Mouse (Mus musculus) small intestine, adult 2 months (tissue): ENCODE measurements around the gene Krtap7-1. TPM values are rescaled to one million over a fixed set of nuclear protein-coding genes. Genes with fewer than 3 reads are reported as not detected.

Experiments
- H3K27ac ChIP-seq: fragments of 200-500 bp; 2 replicates; pipeline ENCODE4 v1.5.1; 2012; ENCODE audit warnings: low read depth, low read length, control low read depth, inconsistent platforms; ENCODE audit not compliant: insufficient read depth
- H3K27me3 ChIP-seq: fragments of 200-500 bp; 2 replicates; pipeline ENCODE4 v1.6.1; 2012; ENCODE audit warnings: mild to moderate bottlenecking, moderate library complexity, low read length, inconsistent platforms; ENCODE audit not compliant: control insufficient read depth, insufficient read depth
- H3K36me3 ChIP-seq: fragments of 200-500 bp; 2 replicates; pipeline ENCODE4 v1.6.1; 2012; ENCODE audit warnings: mild to moderate bottlenecking, low read length, control low read depth, inconsistent platforms; ENCODE audit not compliant: control insufficient read depth, insufficient read depth
- H3K4me1 ChIP-seq: fragments of 200-500 bp; 2 replicates; pipeline ENCODE4 v1.6.1; 2012; ENCODE audit warnings: low read length, inconsistent platforms, mixed read lengths; ENCODE audit not compliant: control insufficient read depth, insufficient read depth, insufficient read length
- H3K4me3 ChIP-seq: fragments of 200-500 bp; 2 replicates; pipeline ENCODE4 v1.5.1; 2012; ENCODE audit warnings: low read depth, mild to moderate bottlenecking, control low read depth, inconsistent platforms, low read length, moderate library complexity
- CTCF ChIP-seq: fragments of 200-500 bp; IDR thresholded peaks from 2 replicates; pipeline ENCODE4 v1.5.1; 2012; ENCODE audit warnings: low read depth, mild to moderate bottlenecking, control low read depth, inconsistent platforms, low read length, moderate library complexity, mixed read lengths; ENCODE audit not compliant: insufficient replicate concordance, insufficient read length; ENCODE audit errors: extremely low read depth
- POLR2A ChIP-seq: fragments of 200-500 bp; IDR thresholded peaks from 2 replicates; pipeline ENCODE4 v1.6.1; 2012; ENCODE audit warnings: low read depth, mild to moderate bottlenecking, control low read depth, inconsistent platforms, low read length, moderate library complexity
- WGBS: fragments of 180-500 bp; shearing (Covaris S2); methylation state at CpG from one replicate; pipeline ENCODE4 v1.1.7; 2018; 5-methylcytosine and 5-hydroxymethylcytosine counted together
- polyA plus RNA-seq: library from polyadenylated mRNA; depleted of rRNA; stranded (reverse); fragments of >200 nt; gene quantifications from 2 replicates; pipeline ENCODE4 v1.2.3, GENCODE M21; 2012; rRNA removed

Krtap7-1 gene
- polyA plus RNA-seq, 1 experiment = not detected

DNA sequence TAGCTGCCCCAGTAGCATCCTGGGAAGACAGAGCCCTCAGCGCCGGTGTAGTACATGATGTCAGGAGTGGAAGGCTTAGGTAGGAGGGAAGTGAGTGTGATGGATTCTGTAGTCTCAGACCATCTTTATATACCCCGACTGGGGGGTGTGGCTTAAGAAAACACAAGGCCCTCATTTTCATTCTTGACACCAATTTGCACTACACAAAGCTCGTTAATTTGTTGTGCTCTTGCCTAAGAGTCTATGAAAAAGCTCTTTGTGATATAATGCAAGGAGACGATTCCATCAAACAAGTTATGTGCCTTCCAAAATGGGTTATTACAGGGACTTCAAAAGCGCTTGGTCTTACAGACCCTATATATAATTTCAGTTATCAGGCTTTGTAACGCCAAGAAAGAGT, 20.3 kb downstream of the Krtap7-1 start, which contains the start of gene Krtap8-1:
Gene Krtap8-1 (minus strand): TSS at position 101 of the 400 bp plus-strand sequence.
- TF ChIP-seq POLR2A (no peak), CTCF (no peak)
- Histone ChIP-seq H3K4me3 (no peak within 1 kb of the TSS), H3K27ac (no peak within 1 kb of the TSS), H3K36me3 (no peaks in the 10 kb centered on the region), H3K27me3 (no peaks in the 10 kb centered on the region), H3K4me1 (no peaks in the 10 kb centered on the region)
- WGBS = 81% methylated on average over 7 of the region's 7 CpGs

DNA sequence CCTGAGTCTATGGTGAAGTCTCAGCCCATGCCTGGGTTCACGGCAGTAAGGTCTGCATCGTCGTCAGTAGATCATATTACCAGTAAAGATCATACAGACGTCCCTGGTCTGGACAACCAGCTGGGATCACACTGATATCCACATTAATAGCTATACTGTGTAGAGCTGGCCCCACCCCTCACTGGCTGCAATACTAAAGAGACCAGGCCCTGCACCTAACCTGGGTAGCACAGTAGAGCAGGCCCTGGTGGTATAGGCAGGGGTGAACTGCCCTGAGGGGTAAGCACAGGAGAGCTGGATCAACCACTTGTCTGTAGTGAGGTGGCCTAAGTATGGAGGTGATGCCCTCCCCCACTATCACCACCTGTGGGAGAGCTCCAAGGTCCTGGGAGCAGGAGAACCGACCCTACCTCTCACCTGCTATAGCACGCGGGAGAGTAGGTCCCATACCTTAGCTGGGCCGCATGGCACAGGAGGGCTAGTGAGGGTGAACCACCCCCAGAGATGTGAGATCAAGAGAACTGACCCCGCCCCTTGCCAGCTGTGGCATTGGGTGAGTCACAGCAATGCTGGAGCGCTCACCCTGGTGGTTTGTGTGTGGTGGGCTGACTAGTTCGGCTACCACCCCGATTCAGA, 30.3 kb downstream of the Krtap7-1 start:
- WGBS = 85% methylated on average over 12 of the region's 12 CpGs
- Histone ChIP-seq H3K27ac (no peak overlapping the region), H3K4me1 (no peaks in the 10 kb centered on the region), H3K36me3 (no peaks in the 10 kb centered on the region), H3K27me3 (no peaks in the 10 kb centered on the region), H3K4me3 (no peak overlapping the region)
- no peak for TF ChIP-seq POLR2A
- TF ChIP-seq CTCF = no peak

DNA sequence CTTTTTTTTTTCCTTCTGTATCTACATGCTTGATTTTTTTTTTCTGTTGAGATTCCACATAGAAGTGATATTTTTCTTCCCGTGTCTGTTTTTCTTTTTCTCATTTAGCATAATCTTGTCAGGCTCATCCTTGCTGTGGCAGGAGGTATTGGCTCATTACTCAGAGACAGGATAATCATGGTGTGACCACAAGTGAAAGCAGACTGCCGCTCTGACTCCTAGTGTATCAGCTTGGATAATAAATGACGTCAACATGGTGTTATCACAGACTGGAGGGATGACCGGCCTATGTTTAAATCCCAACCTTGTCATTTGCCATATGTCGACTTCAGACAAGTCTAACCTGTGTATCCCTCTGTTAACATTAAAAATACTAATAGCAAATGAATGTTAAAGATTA, 46.9 kb downstream of the Krtap7-1 start:
- H3K27me3 ChIP-seq = no peaks in the 10 kb centered on the region
- H3K36me3 ChIP-seq = no peaks in the 10 kb centered on the region
- H3K27ac ChIP-seq = no peak overlapping the region
- no peak overlapping the region for H3K4me3 ChIP-seq
- no peak for TF ChIP-seq POLR2A
- TF ChIP-seq CTCF = no peak
- WGBS = 64% methylated on average over 5 of the region's 5 CpGs
- no peaks in the 10 kb centered on the region for H3K4me1 ChIP-seq

Other genes with a start within 250 kb of the Krtap7-1 start
- gene Krtap21-1, start 104.5 kb downstream of the Krtap7-1 start, polyA plus RNA-seq = not detected in 2 replicates
- gene Krtap6-2, start 88.2 kb downstream of the Krtap7-1 start, polyA plus RNA-seq = not detected in 2 replicates
- gene Krtap8-1, start 20.4 kb downstream of the Krtap7-1 start, polyA plus RNA-seq = not detected in 2 replicates
- gene Krtap11-1, start 62.9 kb upstream of the Krtap7-1 start, polyA plus RNA-seq = not detected in 2 replicates